Mouse (Mus musculus) liver, adult 2 months (tissue): ENCODE results near the gene Fbxl18.

Experiments
- CTCF ChIP-seq: fragments of 200-500 bp; IDR thresholded peaks from 2 replicates; pipeline ENCODE4 v1.5.1; 2011; ENCODE audit warnings: low read depth, low read length, control low read depth
- POLR2A ChIP-seq: fragments of 200-500 bp; IDR thresholded peaks from 2 replicates; pipeline ENCODE4 v1.6.1; 2011; ENCODE audit warnings: low read length, control low read depth; ENCODE audit not compliant: insufficient read depth; ENCODE audit errors: extremely low read depth

DNA sequence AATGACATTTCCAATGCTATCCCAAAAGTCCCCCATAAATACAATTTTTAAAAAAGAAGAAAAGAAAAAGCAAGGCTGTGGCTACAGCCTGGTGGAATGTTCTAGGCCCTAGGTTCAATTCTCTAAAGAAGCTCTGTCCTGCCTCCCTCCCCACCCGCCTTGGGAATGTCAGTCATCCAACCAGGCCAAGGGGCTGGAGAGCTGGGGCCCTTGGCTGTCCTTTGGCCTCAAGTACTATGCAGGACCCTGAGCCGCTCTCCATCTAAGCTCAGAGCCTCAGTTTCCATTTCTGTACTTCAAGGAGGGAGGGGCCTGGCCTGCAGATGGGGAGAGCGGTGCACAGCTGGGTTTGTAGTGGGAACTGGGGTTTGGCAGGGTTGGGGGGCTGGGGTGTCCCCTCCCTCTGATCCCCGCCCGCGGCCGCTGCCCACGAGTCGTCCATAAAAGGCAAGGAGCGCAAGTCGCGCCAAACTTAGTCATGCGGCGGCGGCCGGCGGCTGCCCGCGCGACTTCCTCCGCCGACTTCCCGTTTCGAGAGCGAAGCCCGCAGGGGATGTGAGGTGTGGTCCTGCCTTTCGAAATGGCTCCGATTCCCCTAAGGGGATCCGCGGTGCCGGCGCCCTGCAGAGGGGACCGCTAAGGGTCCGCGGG, 33.7 kb upstream of the Fbxl18 start:
- no peak for TF ChIP-seq CTCF
- TF ChIP-seq POLR2A: no peak
